Mouse (Mus musculus) embryonic facial prominence, embryonic 11.5 days (tissue): ENCODE measurements at regions not wholly inside any gene's neighbourhood (a gene's known extent, or its start where the extent isn't known, plus 50 kb on each side); places are given as distances from the start of the nearest gene placed in this dataset.

Experiments
- ATAC-seq: fragments of 200-750 bp; cut with Nextera tagmentation; replicated peaks from 2 replicates; pipeline ENCODE4 v1.8.0; 2017; ENCODE audit warnings: low read depth; ENCODE audit not compliant: insufficient number of reproducible peaks, low FRiP score, low TSS enrichment
- DNase-seq: peaks from one replicate; pipeline ENCODE4 v3.0.0-alpha.2; 2015; ENCODE audit warnings: low spot score
- H3K27ac ChIP-seq: fragments of 300-500 bp; sonication (generic); replicated peaks from 2 replicates; pipeline ENCODE4 v1.5.1; 2014; ENCODE audit warnings: mild to moderate bottlenecking, low read depth, low read length, control low read depth
- H3K27me3 ChIP-seq: fragments of 300-500 bp; sonication (generic); 2 replicates; pipeline ENCODE4 v1.6.1; 2014; ENCODE audit warnings: mild to moderate bottlenecking, low read length, moderate library complexity, mixed read lengths; ENCODE audit not compliant: control insufficient read depth, insufficient read depth
- H3K36me3 ChIP-seq: fragments of 300-500 bp; sonication (generic); replicated peaks from 2 replicates; pipeline ENCODE4 v1.6.1; 2014; ENCODE audit warnings: low read depth, mild to moderate bottlenecking, low read length, moderate library complexity, mixed read lengths; ENCODE audit not compliant: control insufficient read depth, insufficient read depth
- H3K4me1 ChIP-seq: fragments of 300-500 bp; sonication (generic); 2 replicates; pipeline ENCODE4 v1.6.1; 2014; ENCODE audit warnings: low read length, mixed read lengths; ENCODE audit not compliant: control insufficient read depth, insufficient read depth
- H3K4me2 ChIP-seq: fragments of 300-500 bp; sonication (generic); 2 replicates; pipeline ENCODE4 v1.6.1; 2014; ENCODE audit warnings: low read depth, mild to moderate bottlenecking, control low read depth, low read length, moderate library complexity
- H3K4me3 ChIP-seq: fragments of 300-500 bp; sonication (generic); 2 replicates; pipeline ENCODE4 v1.5.1; 2014; ENCODE audit warnings: low read depth, low read length, control low read depth
- H3K9ac ChIP-seq: fragments of 300-500 bp; sonication (generic); replicated peaks from 2 replicates; pipeline ENCODE4 v1.6.1; 2014; ENCODE audit warnings: mild to moderate bottlenecking, control low read depth, low read length
- H3K9me3 ChIP-seq: fragments of 300-500 bp; sonication (generic); replicated peaks from 2 replicates; pipeline ENCODE4 v1.6.1; 2016; ENCODE audit warnings: mild to moderate bottlenecking, low read length, inconsistent platforms, mixed read lengths; ENCODE audit not compliant: control insufficient read depth
- WGBS: fragments of 180-500 bp; shearing (Covaris S2); extraction: QIAGEN DNeasy Blood & Tissue Kit; methylation state at CpG from one replicate; pipeline ENCODE4 v1.1.7; 2014; 5-methylcytosine and 5-hydroxymethylcytosine counted together

DNA sequence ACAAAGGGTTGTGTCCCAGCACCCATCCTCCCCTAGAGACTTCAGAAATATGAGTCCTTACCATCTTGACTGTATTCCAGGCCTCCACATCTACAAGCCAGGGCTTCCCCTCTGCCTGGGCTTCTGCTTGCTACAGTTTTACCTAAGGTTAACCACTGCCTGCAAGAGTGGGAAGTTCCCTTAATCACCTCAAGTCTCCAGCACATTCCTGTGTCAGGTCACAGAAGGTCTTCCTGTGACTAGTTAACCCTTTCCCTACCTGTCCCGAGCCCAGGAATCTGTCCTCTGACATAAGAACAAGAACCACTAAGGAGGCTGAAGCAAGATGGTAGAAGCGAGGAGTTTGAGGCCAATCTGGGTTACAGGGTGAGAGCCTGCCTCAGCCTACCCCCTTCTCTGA lies 80.8 kb upstream of the Chd2 start:
- Histone ChIP-seq H3K36me3 (no peaks in the 10 kb centered on the region), H3K27me3 (no peaks in the 10 kb centered on the region), H3K4me1 (no peaks in the 10 kb centered on the region), H3K27ac (no peak overlapping the region), H3K9me3 (no peaks in the 10 kb centered on the region), H3K4me2 (no peak overlapping the region), H3K4me3 (no peak overlapping the region), H3K9ac (no peak overlapping the region)
- ATAC-seq (no peak), DNase-seq (no peak)
- 57% methylated on average over 2 of the region's 2 CpGs for WGBS

DNA sequence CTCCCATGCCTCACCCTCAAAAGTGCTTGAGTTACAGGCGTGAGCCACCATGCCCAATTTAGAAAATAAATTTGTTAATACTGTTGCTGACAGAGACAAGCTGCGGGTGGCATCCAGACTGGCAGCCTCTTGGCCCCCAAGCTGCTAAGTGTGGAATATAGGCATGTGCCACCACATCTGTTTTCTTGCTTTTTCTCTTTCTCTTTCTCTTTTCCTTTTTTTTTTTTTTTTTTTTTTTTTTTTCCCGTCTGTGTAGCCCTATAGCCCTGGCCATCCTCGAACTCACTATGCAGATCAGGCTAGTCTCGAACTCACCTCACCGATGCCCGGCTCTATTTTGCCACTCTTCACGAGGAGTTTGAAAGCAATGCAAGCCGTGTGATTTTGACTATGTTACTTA lies 78.7 kb upstream of the Chd2 start:
- Histone ChIP-seq H3K36me3 (no peaks in the 10 kb centered on the region), H3K9me3 (no peaks in the 10 kb centered on the region), H3K4me3 (no peak overlapping the region), H3K27ac (no peak overlapping the region), H3K4me1 (no peaks in the 10 kb centered on the region), H3K4me2 (no peak overlapping the region), H3K27me3 (no peaks in the 10 kb centered on the region), H3K9ac (no peak overlapping the region)
- DNase-seq (no peak), ATAC-seq (no peak)
- 87% methylated on average over 9 of the region's 9 CpGs for WGBS

- H3K36me3 ChIP-seq, result no peaks in the 10 kb centered on the region
- peak overlapping the region; percentile 96 for H3K27ac ChIP-seq
- peak overlapping the region; percentile 88 for H3K9ac ChIP-seq
- H3K27me3 ChIP-seq, result no peaks in the 10 kb centered on the region
- ATAC-seq, result no peak; the same call in 1 of the 2 replicates
- peak overlapping the region; percentile 85 for H3K4me2 ChIP-seq
- no peaks in the 10 kb centered on the region for H3K9me3 ChIP-seq
- no peak for DNase-seq
- H3K4me3 ChIP-seq, result peak overlapping the region; percentile 65
- H3K4me1 ChIP-seq, result no peaks in the 10 kb centered on the region
- 10% methylated on average over 25 of the region's 25 CpGs for WGBS
Measured at GRCm38 (mm10) chr7:73618758-73619416, 77.3 kb upstream of the Chd2 start.

DNA sequence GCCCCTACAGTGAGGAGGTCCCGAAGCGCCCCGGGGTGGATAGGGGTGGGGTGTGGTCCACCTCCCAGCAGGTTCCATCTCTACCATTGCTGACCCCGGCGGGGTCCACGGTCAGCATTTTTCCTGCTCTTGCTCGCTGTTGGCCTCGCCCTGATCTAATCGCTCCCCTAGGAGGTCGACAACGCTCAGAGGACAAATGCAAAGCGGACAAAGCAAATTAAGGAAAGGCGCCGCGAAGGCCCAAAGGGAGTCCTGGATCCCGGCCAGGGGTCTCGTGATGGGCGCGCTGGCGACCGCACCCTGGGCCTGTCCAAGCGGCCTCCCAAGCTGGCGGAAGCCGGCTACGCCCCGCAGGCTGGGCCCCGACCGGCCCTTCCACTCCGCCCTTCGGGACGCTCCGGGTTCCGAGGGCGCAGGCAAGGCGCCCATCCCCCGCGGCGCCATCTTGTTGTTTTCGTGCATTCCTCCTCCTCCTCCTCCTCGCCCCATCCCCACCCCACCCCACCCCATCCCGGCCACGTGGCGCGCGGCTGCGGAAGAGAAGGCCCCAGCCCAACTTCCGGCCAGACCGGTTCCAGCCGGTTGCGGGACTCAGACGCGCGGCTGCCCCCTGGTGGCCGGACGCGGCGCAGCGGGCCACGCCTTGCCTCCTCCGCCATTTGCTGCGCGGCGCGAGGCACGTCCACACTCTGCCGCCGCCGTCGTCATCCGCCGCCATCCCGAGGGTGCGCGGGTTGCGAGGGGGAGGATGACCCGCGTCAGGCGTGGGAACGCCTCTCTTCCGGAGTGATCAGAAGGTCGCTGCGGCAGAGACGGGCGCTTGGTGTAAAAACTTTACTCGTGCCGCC lies 76.5 kb upstream of the Chd2 start:
- no peaks in the 10 kb centered on the region for H3K4me1 ChIP-seq
- H3K4me3 ChIP-seq, result peak overlapping the region; percentile 65
- ATAC-seq (peak; percentile 94), DNase-seq (peak; percentile 96)
- no peaks in the 10 kb centered on the region for H3K9me3 ChIP-seq
- H3K36me3 ChIP-seq, result no peaks in the 10 kb centered on the region
- WGBS, result under 1% methylated on average over 84 of the region's 86 CpGs
- H3K4me2 ChIP-seq, result peak overlapping the region; percentile 85
- no peaks in the 10 kb centered on the region for H3K27me3 ChIP-seq
- peak overlapping the region; percentile 96 for H3K27ac ChIP-seq
- peak overlapping the region; percentile 88 for H3K9ac ChIP-seq

- Histone ChIP-seq H3K9ac (peak overlapping the region; percentile 88), H3K4me2 (peak overlapping the region; percentile 85), H3K27me3 (no peaks in the 10 kb centered on the region), H3K36me3 (no peaks in the 10 kb centered on the region), H3K9me3 (no peaks in the 10 kb centered on the region), H3K4me1 (no peaks in the 10 kb centered on the region), H3K4me3 (peak overlapping the region; percentile 65), H3K27ac (peak overlapping the region; percentile 96)
- DNase-seq (peak; percentile 72), ATAC-seq (no peak)
- WGBS, result 3% methylated on average over 21 of the region's 21 CpGs
Measured at GRCm38 (mm10) chr7:73616971-73617906, 75.6 kb upstream of the Chd2 start.

- Histone ChIP-seq H3K27me3 (no peaks in the 10 kb centered on the region), H3K4me1 (no peaks in the 10 kb centered on the region), H3K27ac (no peak overlapping the region; the same call in 1 of the 2 replicates), H3K36me3 (no peaks in the 10 kb centered on the region), H3K9me3 (no peaks in the 10 kb centered on the region), H3K4me2 (no peak overlapping the region), H3K4me3 (no peak overlapping the region), H3K9ac (no peak overlapping the region)
- DNase-seq (peak; percentile 42), ATAC-seq (no peak)
- WGBS, result 25% methylated on average over 11 of the region's 11 CpGs
Measured at GRCm38 (mm10) chr7:73616015-73616414, 74.4 kb upstream of the Chd2 start.

- no peak overlapping the region for H3K9ac ChIP-seq
Measured at GRCm38 (mm10) chr7:73614840-73615555, 73.4 kb upstream of the Chd2 start.

More at GRCm38 (mm10) chr7:73614840-73615555, 73.4 kb upstream of the Chd2 start:
- 67% methylated on average over 8 of the region's 8 CpGs for WGBS
- Histone ChIP-seq H3K4me2 (no peak overlapping the region), H3K27ac (no peak overlapping the region), H3K36me3 (no peaks in the 10 kb centered on the region), H3K27me3 (no peaks in the 10 kb centered on the region), H3K4me1 (no peaks in the 10 kb centered on the region), H3K4me3 (no peak overlapping the region), H3K9me3 (no peaks in the 10 kb centered on the region)
- DNase-seq (no peak), ATAC-seq (no peak)
